Mouse (Mus musculus) heart, embryonic 15.5 days (tissue): ENCODE measurements around the gene Wdr13. TPM values are rescaled to one million over a fixed set of nuclear protein-coding genes. Genes with fewer than 3 reads are reported as not detected.
A peak's percentile ranks its signal among the peaks of the same experiment; 100 is the strongest.

Source experiments
- ATAC-seq: fragments of 200-750 bp; cut with Nextera tagmentation; replicated peaks from 2 replicates; pipeline ENCODE4 v1.8.0; 2017; ENCODE audit warnings: low read depth, moderate TSS enrichment; ENCODE audit not compliant: insufficient number of reproducible peaks, insufficient read depth, low FRiP score
- H3K27ac ChIP-seq: fragments of 300-500 bp; sonication (generic); 2 replicates; pipeline ENCODE4 v1.5.1; 2015; ENCODE audit warnings: mild to moderate bottlenecking, inconsistent platforms
- H3K27me3 ChIP-seq: fragments of 300-500 bp; sonication (generic); 2 replicates; pipeline ENCODE4 v1.6.1; 2015; ENCODE audit warnings: inconsistent platforms
- H3K36me3 ChIP-seq: fragments of 300-500 bp; sonication (generic); 2 replicates; pipeline ENCODE4 v1.6.1; 2015; ENCODE audit warnings: mild to moderate bottlenecking, inconsistent platforms
- H3K4me1 ChIP-seq: fragments of 300-500 bp; sonication (generic); replicated peaks from 2 replicates; pipeline ENCODE4 v1.6.1; 2015; ENCODE audit warnings: inconsistent platforms
- H3K4me2 ChIP-seq: fragments of 300-500 bp; sonication (generic); 2 replicates; pipeline ENCODE4 v1.6.1; 2015; ENCODE audit warnings: inconsistent platforms, mild to moderate bottlenecking, moderate library complexity
- H3K4me3 ChIP-seq: fragments of 300-500 bp; sonication (generic); 2 replicates; pipeline ENCODE4 v1.5.1; 2015; ENCODE audit warnings: mild to moderate bottlenecking, inconsistent platforms
- H3K9ac ChIP-seq: fragments of 300-500 bp; sonication (generic); 2 replicates; pipeline ENCODE4 v1.6.1; 2015; ENCODE audit warnings: mild to moderate bottlenecking, inconsistent platforms
- H3K9me3 ChIP-seq: fragments of 300-500 bp; sonication (generic); replicated peaks from 2 replicates; pipeline ENCODE4 v1.6.1; 2016; ENCODE audit warnings: inconsistent platforms
- WGBS: fragments of 180-500 bp; shearing (Covaris S2); methylation state at CpG from one replicate; pipeline ENCODE4 v1.1.7; 2015; ENCODE audit warnings: mixed read lengths; 5-methylcytosine and 5-hydroxymethylcytosine counted together
- polyA plus RNA-seq: library from polyadenylated mRNA; unstranded; fragments of >200 nt; fragmentation: Nextera tagmentation; extraction: Ambion mirVana; gene quantifications from 2 replicates; pipeline ENCODE4 v1.2.1, GENCODE M21; 2015

The Wdr13 gene
- 22.3 and 25.2 TPM in 2 replicates for polyA plus RNA-seq

- Histone ChIP-seq H3K9me3 (no peaks in the 10 kb centered on the region), H3K4me3 (peak within 1 kb of the TSS; percentile 59), H3K9ac (peak within 1 kb of the TSS; percentile 50), H3K27ac (peak within 1 kb of the TSS; percentile 97), H3K27me3 (no peaks in the 10 kb centered on the region), H3K4me2 (peak within 1 kb of the TSS; percentile 65), H3K36me3 (peaks cover 9% of the 10 kb centered on the region; the same call in 1 of the 2 replicates), H3K4me1 (peaks cover 4% of the 10 kb centered on the region)
- ATAC-seq, result peak; percentile 88
- 10% methylated on average over 37 of the region's 40 CpGs for WGBS
Observed at GRCm38 (mm10) chrX:8132017-8132976, at the start of gene Wdr13. TSS of gene Wdr13 (minus strand) at chrX:8132892.

GRCm38 (mm10) chrX:8179646-8180045 is 47.0 kb upstream of the Wdr13 start:
- no peaks in the 10 kb centered on the region for H3K9me3 ChIP-seq
- no peaks in the 10 kb centered on the region for H3K36me3 ChIP-seq
- no peak for ATAC-seq
- H3K9ac ChIP-seq, result no peak overlapping the region
- H3K4me2 ChIP-seq, result no peak overlapping the region
- H3K4me3 ChIP-seq, result no peak overlapping the region
- H3K4me1 ChIP-seq, result no peaks in the 10 kb centered on the region
- H3K27me3 ChIP-seq, result no peaks in the 10 kb centered on the region
- WGBS, result 77% methylated on average over 5 of the region's 5 CpGs
- H3K27ac ChIP-seq, result no peak overlapping the region

GRCm38 (mm10) chrX:8178871-8179270 is 46.2 kb upstream of the Wdr13 start:
- Histone ChIP-seq H3K27me3 (no peaks in the 10 kb centered on the region), H3K36me3 (no peaks in the 10 kb centered on the region), H3K4me1 (no peaks in the 10 kb centered on the region), H3K9ac (no peak overlapping the region), H3K27ac (no peak overlapping the region), H3K9me3 (no peaks in the 10 kb centered on the region), H3K4me2 (no peak overlapping the region), H3K4me3 (no peak overlapping the region)
- ATAC-seq, result no peak
- 92% methylated on average over 2 of the region's 2 CpGs for WGBS

- Histone ChIP-seq H3K4me2 (peak within 1 kb of the TSS; percentile 63), H3K36me3 (peaks cover 5% of the 10 kb centered on the region; the same call in 1 of the 2 replicates), H3K27me3 (no peaks in the 10 kb centered on the region), H3K9ac (peak within 1 kb of the TSS; percentile 64), H3K4me3 (peak within 1 kb of the TSS; percentile 72), H3K4me1 (no peaks in the 10 kb centered on the region), H3K27ac (peak within 1 kb of the TSS; percentile 71), H3K9me3 (no peaks in the 10 kb centered on the region)
- peak; percentile 95 for ATAC-seq
- whole genome bisulfite sequencing, result 7% methylated on average over 46 of the region's 56 CpGs
Observed at GRCm38 (mm10) chrX:8175504-8176385, 43.1 kb upstream of the Wdr13 start, which contains the start of gene Tbc1d25. TSS of gene Tbc1d25 (minus strand) at chrX:8176181.

GRCm38 (mm10) chrX:8175169-8175503 is 42.4 kb upstream of the Wdr13 start:
- WGBS, result 12% methylated on average over 4 of the region's 4 CpGs
- peak overlapping the region; percentile 72 for H3K4me3 ChIP-seq
- peak overlapping the region; percentile 71; the same call in 1 of the 2 replicates for H3K27ac ChIP-seq
- H3K4me1 ChIP-seq, result no peaks in the 10 kb centered on the region
- peak overlapping the region; percentile 64 for H3K9ac ChIP-seq
- H3K36me3 ChIP-seq, result peaks cover 5% of the 10 kb centered on the region; the same call in 1 of the 2 replicates
- ATAC-seq, result no peak
- H3K27me3 ChIP-seq, result no peaks in the 10 kb centered on the region
- no peaks in the 10 kb centered on the region for H3K9me3 ChIP-seq
- H3K4me2 ChIP-seq, result peak overlapping the region; percentile 63

GRCm38 (mm10) chrX:8167716-8168647 is 35.3 kb upstream of the Wdr13 start:
- peaks cover 9% of the 10 kb centered on the region; the same call in 1 of the 2 replicates for H3K36me3 ChIP-seq
- no peaks in the 10 kb centered on the region for H3K9me3 ChIP-seq
- ATAC-seq, result no peak
- no peaks in the 10 kb centered on the region for H3K4me1 ChIP-seq
- H3K9ac ChIP-seq, result no peak overlapping the region
- H3K4me2 ChIP-seq, result no peak overlapping the region
- no peak overlapping the region for H3K4me3 ChIP-seq
- 88% methylated on average over 8 of the region's 10 CpGs for WGBS
- no peak overlapping the region for H3K27ac ChIP-seq
- H3K27me3 ChIP-seq, result no peaks in the 10 kb centered on the region

GRCm38 (mm10) chrX:8164471-8164870 is 31.8 kb upstream of the Wdr13 start:
- no peaks in the 10 kb centered on the region for H3K4me1 ChIP-seq
- H3K9me3 ChIP-seq, result no peaks in the 10 kb centered on the region
- ATAC-seq, result no peak
- WGBS, result 84% methylated on average over 4 of the region's 4 CpGs
- H3K9ac ChIP-seq, result no peak overlapping the region
- no peaks in the 10 kb centered on the region for H3K27me3 ChIP-seq
- no peak overlapping the region for H3K27ac ChIP-seq
- H3K36me3 ChIP-seq, result peaks cover 4% of the 10 kb centered on the region; the same call in 1 of the 2 replicates
- no peak overlapping the region for H3K4me3 ChIP-seq
- H3K4me2 ChIP-seq, result no peak overlapping the region

- WGBS, result 65% methylated on average over 5 of the region's 5 CpGs
- Histone ChIP-seq H3K27ac (peak overlapping the region; percentile 19; the same call in 1 of the 2 replicates), H3K4me1 (no peaks in the 10 kb centered on the region), H3K9me3 (no peaks in the 10 kb centered on the region), H3K27me3 (no peaks in the 10 kb centered on the region), H3K9ac (no peak overlapping the region), H3K4me3 (no peak overlapping the region), H3K4me2 (no peak overlapping the region), H3K36me3 (peaks cover 4% of the 10 kb centered on the region; the same call in 1 of the 2 replicates)
- no peak for ATAC-seq
Observed at GRCm38 (mm10) chrX:8163076-8163475, 30.4 kb upstream of the Wdr13 start.

GRCm38 (mm10) chrX:8145153-8145991 is 12.7 kb upstream of the Wdr13 start, which contains the start of gene Rbm3:
TSS of gene Rbm3 (minus strand) at chrX:8145880.
- 23% methylated on average over 59 of the region's 65 CpGs for WGBS

More at GRCm38 (mm10) chrX:8145153-8145991, 12.7 kb upstream of the Wdr13 start, which contains the start of gene Rbm3:
- Histone ChIP-seq H3K9ac (peak within 1 kb of the TSS; percentile 72), H3K27me3 (no peaks in the 10 kb centered on the region), H3K27ac (peak within 1 kb of the TSS; percentile 98), H3K4me2 (peak within 1 kb of the TSS; percentile 65), H3K4me1 (peaks cover 9% of the 10 kb centered on the region), H3K36me3 (peaks cover 13% of the 10 kb centered on the region; the same call in 1 of the 2 replicates), H3K4me3 (peak within 1 kb of the TSS; percentile 72), H3K9me3 (no peaks in the 10 kb centered on the region)
- ATAC-seq, result peak; percentile 93
